Mouse (Mus musculus) intestine, embryonic 15.5 days (tissue): ENCODE data around the gene Plac8. TPM values are rescaled to one million over a fixed set of nuclear protein-coding genes. Genes with fewer than 3 reads are reported as not detected.

Source experiments
- ATAC-seq: fragments of 200-750 bp; cut with Nextera tagmentation; 2 replicates; pipeline ENCODE4 v1.8.0; 2017; ENCODE audit warnings: moderate TSS enrichment, moderate library complexity
- H3K27ac ChIP-seq: fragments of 300-500 bp; sonication (generic); 2 replicates; pipeline ENCODE4 v1.5.1; 2015; ENCODE audit warnings: mild to moderate bottlenecking, inconsistent platforms
- H3K27me3 ChIP-seq: fragments of 300-500 bp; sonication (generic); replicated peaks from 2 replicates; pipeline ENCODE4 v1.6.1; 2015; ENCODE audit warnings: inconsistent platforms
- H3K36me3 ChIP-seq: fragments of 300-500 bp; sonication (generic); 2 replicates; pipeline ENCODE4 v1.6.1; 2015; ENCODE audit warnings: inconsistent platforms
- H3K4me1 ChIP-seq: fragments of 300-500 bp; sonication (generic); replicated peaks from 2 replicates; pipeline ENCODE4 v1.6.1; 2015; ENCODE audit warnings: inconsistent platforms
- H3K4me2 ChIP-seq: fragments of 300-500 bp; sonication (generic); replicated peaks from 2 replicates; pipeline ENCODE4 v1.6.1; 2015; ENCODE audit warnings: mild to moderate bottlenecking, inconsistent platforms
- H3K4me3 ChIP-seq: fragments of 300-500 bp; sonication (generic); replicated peaks from 2 replicates; pipeline ENCODE4 v1.5.1; 2015; ENCODE audit warnings: inconsistent platforms
- H3K9ac ChIP-seq: fragments of 300-500 bp; sonication (generic); 2 replicates; pipeline ENCODE4 v1.6.1; 2015; ENCODE audit warnings: inconsistent platforms
- H3K9me3 ChIP-seq: fragments of 300-500 bp; sonication (generic); 2 replicates; pipeline ENCODE4 v1.6.1; 2016; ENCODE audit warnings: inconsistent platforms
- WGBS: fragments of 180-500 bp; shearing (Covaris S2); methylation state at CpG from one replicate; pipeline ENCODE4 v1.1.7; 2015; 5-methylcytosine and 5-hydroxymethylcytosine counted together
- polyA plus RNA-seq: library from polyadenylated mRNA; unstranded; fragments of >200 nt; fragmentation: Nextera tagmentation; extraction: Ambion mirVana; gene quantifications from 2 replicates; pipeline ENCODE4 v1.2.1, GENCODE M21; 2015

Gene Plac8
- polyA plus RNA-seq, 1 experiment from 2014 or later: 408 TPM

DNA sequence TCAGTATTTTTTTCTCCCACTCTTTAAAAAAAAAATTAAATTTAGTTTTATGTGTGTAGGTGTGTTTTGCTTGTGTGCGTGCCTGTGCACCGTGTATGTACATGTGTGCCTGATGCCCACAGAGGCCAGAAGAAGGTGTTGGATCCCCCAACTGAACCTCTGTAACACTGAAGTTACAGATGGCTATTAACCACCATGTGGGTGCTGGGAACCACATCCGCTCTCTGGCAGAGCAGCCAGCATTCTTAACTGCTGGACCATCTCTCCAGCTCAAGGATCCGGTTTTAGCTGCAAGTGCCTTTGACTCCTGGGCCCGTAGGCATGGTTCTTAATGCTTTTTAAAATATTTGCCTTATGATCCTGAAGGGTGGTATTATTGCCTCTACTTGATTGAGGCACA, 1.2 kb upstream of the Plac8 start:
- H3K9ac ChIP-seq: no peak overlapping the region
- no peak overlapping the region for H3K27ac ChIP-seq
- H3K4me1 ChIP-seq: 0 out of 2 replicates have a peak, but pooled peaks cover 3% of the 10 kb centered on the region
- H3K27me3 ChIP-seq: no peaks in the 10 kb centered on the region
- H3K36me3 ChIP-seq: no peaks in the 10 kb centered on the region
- no peaks in the 10 kb centered on the region for H3K9me3 ChIP-seq
- WGBS: 88% methylated on average over 5 of the region's 5 CpGs
- ATAC-seq: no peak
- no peak overlapping the region for H3K4me2 ChIP-seq
- no peak overlapping the region for H3K4me3 ChIP-seq

DNA sequence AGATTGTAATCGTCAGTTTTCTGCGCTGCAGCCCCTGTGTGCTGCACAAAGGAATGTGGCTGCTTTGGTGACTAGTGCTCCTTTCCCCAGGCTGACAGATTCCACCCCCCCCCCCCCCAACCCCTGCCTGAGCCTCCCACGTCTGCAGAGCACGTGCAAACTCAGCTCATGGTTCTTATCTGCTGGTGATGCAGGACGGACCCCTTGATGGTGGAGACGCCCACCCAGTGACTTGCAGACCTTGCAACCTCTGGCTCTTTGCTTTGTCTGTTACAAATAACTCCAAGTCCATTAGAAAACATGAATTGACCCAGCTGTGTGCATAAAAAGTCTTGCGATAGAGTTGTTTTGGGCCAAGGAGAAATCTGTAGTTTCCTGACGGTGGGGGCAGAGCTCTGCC, 1.3 kb downstream of the Plac8 start:
- no peaks in the 10 kb centered on the region for H3K36me3 ChIP-seq
- H3K27me3 ChIP-seq: no peaks in the 10 kb centered on the region
- peak overlapping the region; percentile 27 for H3K4me3 ChIP-seq
- peak overlapping the region; percentile 54 for H3K4me2 ChIP-seq
- H3K9me3 ChIP-seq: no peaks in the 10 kb centered on the region
- 7% methylated on average over 8 of the region's 8 CpGs for WGBS
- peak overlapping the region; percentile 46 for H3K27ac ChIP-seq
- H3K4me1 ChIP-seq: 0 out of 2 replicates have a peak, but pooled peaks cover 8% of the 10 kb centered on the region
- peak overlapping the region; percentile 29 for H3K9ac ChIP-seq
- ATAC-seq: no peak

DNA sequence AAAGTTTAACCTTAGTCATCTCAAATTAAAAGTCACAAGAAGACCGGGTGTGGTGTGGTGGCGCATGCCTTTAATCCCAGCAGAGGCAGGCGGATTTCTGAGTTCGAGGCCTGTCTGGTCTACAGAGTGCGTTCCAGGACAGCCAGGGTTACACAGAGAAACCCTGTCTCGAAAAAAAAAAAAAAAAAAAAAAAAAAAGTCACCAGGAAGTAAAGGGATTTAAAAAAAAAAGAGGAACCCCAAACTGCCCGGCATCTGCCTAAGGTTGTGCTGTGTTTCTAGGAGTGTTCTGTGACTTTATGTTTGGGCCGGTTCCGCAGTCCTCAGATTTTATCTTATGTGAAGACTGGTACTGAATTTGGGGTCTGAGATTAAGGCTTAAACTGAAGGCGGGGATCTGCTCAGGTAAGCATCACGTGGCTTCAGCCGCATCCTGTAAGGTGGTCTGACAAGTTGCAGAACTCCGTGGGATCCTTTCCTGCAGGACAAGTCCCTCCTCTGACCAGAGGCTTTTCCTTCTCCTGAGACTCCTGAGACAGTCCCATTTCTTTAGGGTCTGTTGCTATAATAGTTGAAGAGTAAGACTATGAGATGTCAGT, 1.9 kb downstream of the Plac8 start:
- no peaks in the 10 kb centered on the region for H3K27me3 ChIP-seq
- H3K9ac ChIP-seq: peak overlapping the region; percentile 29
- H3K36me3 ChIP-seq: no peaks in the 10 kb centered on the region
- H3K4me2 ChIP-seq: peak overlapping the region; percentile 54
- WGBS: 50% methylated on average over 13 of the region's 13 CpGs
- ATAC-seq: no peak
- 0 out of 2 replicates have a peak, but pooled peaks cover 8% of the 10 kb centered on the region for H3K4me1 ChIP-seq
- H3K9me3 ChIP-seq: no peaks in the 10 kb centered on the region
- H3K27ac ChIP-seq: peak overlapping the region; percentile 46
- peak overlapping the region; percentile 27 for H3K4me3 ChIP-seq

DNA sequence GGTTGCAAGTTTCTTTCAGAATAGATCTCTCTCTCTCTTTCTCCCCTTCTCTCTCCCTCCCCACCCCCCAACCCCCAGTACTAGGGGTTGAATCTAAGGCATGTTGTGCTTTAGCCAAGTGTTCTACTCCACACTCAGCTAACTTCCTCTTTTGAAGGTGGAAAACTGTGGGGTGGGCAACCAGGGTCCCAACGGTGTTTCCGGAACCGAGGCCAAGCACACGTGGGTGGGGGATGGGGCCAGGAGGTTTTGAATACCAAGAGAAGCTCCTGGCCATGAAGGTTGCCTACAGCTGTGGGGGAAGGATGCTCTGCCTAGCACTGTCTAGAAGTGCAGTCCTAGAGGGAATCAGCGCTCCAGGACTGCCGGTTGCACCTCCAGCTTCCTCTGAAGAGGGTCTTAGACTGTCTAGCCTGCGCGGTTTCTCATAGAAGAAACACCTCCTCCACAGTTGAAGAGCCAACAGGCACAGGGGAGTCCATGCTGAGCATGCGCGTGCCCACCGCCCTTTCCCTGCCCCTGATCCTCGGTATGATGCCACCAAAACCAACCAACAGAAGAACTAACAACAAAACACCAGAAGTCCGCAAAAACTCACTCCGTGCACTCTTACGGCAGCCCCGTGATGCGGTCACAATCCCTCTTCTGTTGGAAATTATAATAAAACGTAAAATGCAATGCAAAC, 2.7 kb downstream of the Plac8 start:
- ATAC-seq: no peak
- H3K27me3 ChIP-seq: no peaks in the 10 kb centered on the region
- H3K4me1 ChIP-seq: 0 out of 2 replicates have a peak, but pooled peaks cover 8% of the 10 kb centered on the region
- H3K36me3 ChIP-seq: no peaks in the 10 kb centered on the region
- H3K9me3 ChIP-seq: no peaks in the 10 kb centered on the region
- peak overlapping the region; percentile 54 for H3K4me2 ChIP-seq
- WGBS: 73% methylated on average over 18 of the region's 18 CpGs
- H3K9ac ChIP-seq: peak overlapping the region; percentile 34; the same call in 1 of the 2 replicates
- H3K4me3 ChIP-seq: peak overlapping the region; percentile 27
- peak overlapping the region; percentile 46; the same call in 1 of the 2 replicates for H3K27ac ChIP-seq

DNA sequence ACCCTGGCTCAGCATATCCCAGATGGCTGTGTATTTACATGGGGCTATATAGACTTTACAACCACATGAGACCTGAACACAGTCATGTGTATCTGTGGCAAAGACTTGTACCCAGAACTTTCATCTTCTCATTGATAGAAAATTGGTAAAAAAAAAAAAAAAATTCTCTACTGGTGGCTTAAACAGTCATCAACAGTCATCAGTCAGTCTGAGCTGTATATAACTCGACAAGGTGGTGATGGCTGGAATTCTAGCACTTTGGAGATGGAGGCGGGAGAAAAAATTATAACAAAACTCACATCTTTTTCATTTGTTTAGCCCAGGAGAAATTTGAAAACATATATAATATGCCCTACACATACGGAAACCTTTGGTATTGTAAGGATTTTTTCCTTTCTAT, 3.2 kb downstream of the Plac8 start:
- no peak overlapping the region for H3K27ac ChIP-seq
- H3K27me3 ChIP-seq: no peaks in the 10 kb centered on the region
- H3K4me3 ChIP-seq: no peak overlapping the region
- no peak overlapping the region for H3K9ac ChIP-seq
- WGBS: 73% methylated on average over 3 of the region's 3 CpGs
- no peaks in the 10 kb centered on the region for H3K36me3 ChIP-seq
- no peaks in the 10 kb centered on the region for H3K9me3 ChIP-seq
- no peak for ATAC-seq
- peak overlapping the region; percentile 54 for H3K4me2 ChIP-seq
- H3K4me1 ChIP-seq: 0 out of 2 replicates have a peak, but pooled peaks cover 8% of the 10 kb centered on the region

DNA sequence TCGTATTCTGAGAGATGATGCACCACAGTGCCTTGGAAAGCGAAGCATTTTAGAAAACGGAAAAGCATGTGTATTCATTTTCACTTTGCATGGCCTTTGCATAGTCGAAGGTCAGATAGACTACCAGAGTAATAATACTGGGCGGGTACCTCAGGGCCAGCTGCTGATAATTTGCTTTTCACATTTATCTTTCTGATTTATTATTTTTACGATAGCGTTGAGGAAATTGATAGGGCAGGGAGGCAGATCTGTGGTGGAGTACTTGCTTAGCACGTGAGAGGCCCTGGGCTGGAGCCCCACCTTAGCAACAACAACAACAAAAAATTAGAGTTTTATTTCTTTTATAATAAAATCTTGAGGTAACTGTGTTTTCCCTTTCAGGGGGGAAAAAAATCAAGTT, 3.9 kb downstream of the Plac8 start:
- WGBS: 51% methylated on average over 8 of the region's 8 CpGs

DNA sequence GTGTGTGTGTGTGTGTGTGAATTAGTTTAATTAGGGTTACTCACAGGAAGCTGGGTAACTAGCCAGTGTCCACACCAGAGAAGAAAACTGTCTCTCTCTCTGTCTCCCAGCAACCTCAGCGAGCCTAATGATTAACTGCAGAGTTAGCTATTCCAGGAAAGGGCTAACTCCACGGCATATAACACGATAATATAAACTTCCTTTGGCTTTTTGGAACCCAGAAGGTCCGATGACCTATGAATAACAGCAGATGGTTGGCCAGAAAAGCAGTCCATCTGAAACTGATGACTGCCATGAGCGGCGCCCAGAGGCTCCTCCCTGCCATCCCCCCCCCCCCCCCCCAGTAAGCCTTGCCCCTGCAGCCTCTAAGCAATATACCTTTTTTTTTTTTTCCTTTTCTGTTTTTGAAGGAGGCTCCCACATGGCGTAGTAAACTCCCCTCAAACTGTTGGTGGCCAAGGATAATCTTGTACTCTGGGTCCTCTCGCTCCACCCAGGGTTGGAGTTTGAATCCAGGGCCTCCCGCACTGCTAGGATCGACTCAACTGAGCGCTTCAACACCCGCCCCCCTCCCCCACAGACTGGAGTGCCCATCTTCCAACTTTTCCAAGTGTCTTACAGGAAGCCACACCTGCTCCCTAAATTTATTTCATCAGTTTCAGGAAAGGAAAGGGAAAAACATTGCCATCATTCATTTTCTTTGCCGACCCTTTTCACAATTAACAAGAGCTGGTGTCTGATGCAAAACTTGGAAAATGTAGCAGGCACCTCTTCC, 4.6 kb downstream of the Plac8 start:
- Histone ChIP-seq H3K4me1 (0 out of 2 replicates have a peak, but pooled peaks cover 8% of the 10 kb centered on the region), H3K4me3 (peak overlapping the region; percentile 14; the same call in 1 of the 2 replicates), H3K36me3 (0 out of 2 replicates have a peak, but pooled peaks cover 5% of the 10 kb centered on the region), H3K9ac (no peak overlapping the region), H3K9me3 (no peaks in the 10 kb centered on the region), H3K27me3 (no peaks in the 10 kb centered on the region), H3K4me2 (peak overlapping the region; percentile 53), H3K27ac (peak overlapping the region; percentile 80)
- peak; percentile 52 for ATAC-seq
- 30% methylated on average over 12 of the region's 13 CpGs for WGBS

More for the DNA sequence above, 3.9 kb downstream of the Plac8 start:
- H3K9me3 ChIP-seq: no peaks in the 10 kb centered on the region
- 0 out of 2 replicates have a peak, but pooled peaks cover 8% of the 10 kb centered on the region for H3K4me1 ChIP-seq
- H3K27me3 ChIP-seq: no peaks in the 10 kb centered on the region
- H3K4me2 ChIP-seq: peak overlapping the region; percentile 53
- 0 out of 2 replicates have a peak, but pooled peaks cover under 1% of the 10 kb centered on the region for H3K36me3 ChIP-seq
- no peak overlapping the region for H3K9ac ChIP-seq
- ATAC-seq: peak; percentile 42
- H3K27ac ChIP-seq: peak overlapping the region; percentile 80
- H3K4me3 ChIP-seq: peak overlapping the region; percentile 14; the same call in 1 of the 2 replicates

DNA sequence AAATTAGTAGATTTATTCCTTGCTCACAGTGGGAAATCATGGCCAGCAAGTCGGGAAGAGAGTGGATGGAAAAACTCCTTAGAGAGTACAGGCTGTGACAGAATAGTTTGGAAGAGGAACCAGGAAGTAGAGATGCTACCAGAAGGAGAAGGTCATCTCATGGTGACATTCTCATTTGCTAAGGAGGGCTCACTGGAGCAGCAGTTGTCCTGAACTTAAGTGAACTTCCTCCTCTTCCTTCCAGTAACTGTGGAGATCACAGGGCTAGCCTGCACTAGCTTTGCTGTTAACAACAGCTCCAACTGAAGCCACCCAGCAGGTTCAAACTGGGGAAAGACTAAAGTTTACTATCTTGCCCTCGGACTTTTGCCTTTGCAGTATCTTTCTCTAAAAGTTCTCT, 5.2 kb downstream of the Plac8 start:
- Histone ChIP-seq H3K9me3 (no peaks in the 10 kb centered on the region), H3K4me3 (no peak overlapping the region), H3K4me2 (peak overlapping the region; percentile 53; the same call in 1 of the 2 replicates), H3K4me1 (0 out of 2 replicates have a peak, but pooled peaks cover 8% of the 10 kb centered on the region), H3K9ac (no peak overlapping the region), H3K27ac (peak overlapping the region; percentile 60), H3K36me3 (0 out of 2 replicates have a peak, but pooled peaks cover 6% of the 10 kb centered on the region), H3K27me3 (no peaks in the 10 kb centered on the region)
- ATAC-seq: no peak
- WGBS: 43% methylated on average over 2 of the region's 2 CpGs

DNA sequence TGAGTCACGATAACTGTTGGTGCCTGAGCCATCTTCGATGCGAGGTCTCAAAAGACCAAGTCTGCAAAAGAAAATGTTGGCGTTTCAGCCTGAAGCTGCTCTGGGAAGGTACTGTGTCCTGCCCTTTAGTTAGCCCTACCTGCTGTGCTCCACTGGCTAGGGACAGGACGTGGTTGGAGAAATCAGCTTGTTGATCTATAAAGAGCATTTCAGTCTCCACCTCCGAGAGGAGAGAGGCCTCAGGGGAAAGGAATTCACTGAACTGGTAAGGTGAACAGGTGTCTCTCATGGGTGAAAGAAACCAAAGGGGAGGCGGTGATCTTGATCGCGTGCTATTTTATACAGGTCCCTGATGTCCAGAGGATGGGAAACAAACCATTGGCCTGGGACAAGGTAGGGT, 9.3 kb downstream of the Plac8 start:
- Histone ChIP-seq H3K27me3 (no peaks in the 10 kb centered on the region), H3K27ac (no peak overlapping the region), H3K9me3 (no peaks in the 10 kb centered on the region), H3K4me2 (no peak overlapping the region), H3K9ac (no peak overlapping the region), H3K4me3 (no peak overlapping the region), H3K4me1 (0 out of 2 replicates have a peak, but pooled peaks cover 5% of the 10 kb centered on the region), H3K36me3 (peaks cover 6% of the 10 kb centered on the region; the same call in 1 of the 2 replicates)
- ATAC-seq: no peak
- WGBS: 83% methylated on average over 9 of the region's 9 CpGs

DNA sequence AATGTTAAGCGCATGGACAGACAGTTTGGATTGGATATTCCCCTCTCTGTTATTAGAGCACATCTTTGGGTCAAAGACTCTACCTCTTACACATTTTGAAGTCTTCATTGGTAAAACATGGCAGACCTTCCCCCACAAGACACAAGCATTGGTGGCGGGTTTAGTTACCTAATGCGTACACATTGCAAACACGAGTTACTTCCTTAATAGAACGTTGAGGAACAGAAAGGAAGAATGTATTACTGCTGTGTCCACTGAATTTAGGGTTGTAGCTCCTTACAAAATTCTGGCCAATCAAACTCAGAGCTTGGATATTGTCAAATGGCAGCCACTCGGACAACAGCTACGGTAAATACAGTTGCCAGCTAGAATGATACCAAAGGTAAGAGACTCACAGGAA, 12.7 kb downstream of the Plac8 start:
- Histone ChIP-seq H3K27ac (no peak overlapping the region), H3K9me3 (no peaks in the 10 kb centered on the region), H3K9ac (no peak overlapping the region), H3K27me3 (no peaks in the 10 kb centered on the region), H3K4me1 (no peaks in the 10 kb centered on the region), H3K36me3 (peaks cover 8% of the 10 kb centered on the region; the same call in 1 of the 2 replicates), H3K4me3 (no peak overlapping the region), H3K4me2 (no peak overlapping the region)
- 92% methylated on average over 7 of the region's 7 CpGs for WGBS
- ATAC-seq: no peak

DNA sequence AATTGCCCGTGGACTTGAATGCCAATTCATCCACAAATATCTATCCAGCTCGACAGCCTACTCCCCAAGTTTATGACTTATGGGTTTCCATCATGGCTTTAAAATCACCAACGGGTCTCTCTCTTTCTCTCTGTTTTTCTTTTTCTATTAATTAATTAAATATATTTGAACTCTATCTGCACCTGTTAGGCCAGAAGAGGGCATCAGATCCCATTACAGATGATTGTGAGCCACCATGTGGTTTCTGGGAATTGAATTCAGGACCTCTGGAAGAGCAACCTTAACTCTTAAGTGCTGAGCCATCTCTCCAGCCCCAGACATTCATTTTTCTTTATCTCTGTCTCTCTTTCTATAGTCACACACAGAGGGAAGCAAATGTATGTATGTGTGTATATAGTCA, 13.3 kb downstream of the Plac8 start:
- no peak for ATAC-seq
- no peak overlapping the region for H3K4me2 ChIP-seq
- H3K4me1 ChIP-seq: no peaks in the 10 kb centered on the region
- H3K27me3 ChIP-seq: no peaks in the 10 kb centered on the region
- no peak overlapping the region for H3K4me3 ChIP-seq
- no peak overlapping the region for H3K9ac ChIP-seq
- no peaks in the 10 kb centered on the region for H3K9me3 ChIP-seq
- WGBS: 86% methylated on average over 3 of the region's 3 CpGs
- no peak overlapping the region for H3K27ac ChIP-seq
- H3K36me3 ChIP-seq: peaks cover 8% of the 10 kb centered on the region; the same call in 1 of the 2 replicates

DNA sequence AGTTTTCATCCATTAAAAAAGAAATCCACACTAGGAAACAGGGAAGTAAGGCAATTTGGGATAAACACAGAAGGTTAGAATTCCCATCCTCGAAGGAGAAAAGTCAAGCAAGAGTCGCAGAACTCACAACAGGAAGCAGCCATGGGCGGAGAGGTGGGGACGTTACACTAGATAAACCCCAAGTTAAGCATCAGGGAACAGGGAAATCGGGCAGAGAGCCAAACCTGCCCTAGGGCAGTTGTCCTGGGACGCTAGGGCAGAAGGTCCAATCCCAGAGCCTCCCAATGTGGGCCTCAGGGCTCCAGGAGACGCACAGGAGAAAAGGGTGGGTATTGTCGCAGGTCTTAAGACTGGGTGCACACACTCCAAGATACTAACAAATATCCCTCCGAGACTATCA, 14.5 kb downstream of the Plac8 start:
- Histone ChIP-seq H3K4me1 (no peaks in the 10 kb centered on the region), H3K4me2 (no peak overlapping the region), H3K27ac (no peak overlapping the region), H3K27me3 (no peaks in the 10 kb centered on the region), H3K36me3 (peaks cover 4% of the 10 kb centered on the region; the same call in 1 of the 2 replicates), H3K4me3 (no peak overlapping the region), H3K9ac (no peak overlapping the region), H3K9me3 (no peaks in the 10 kb centered on the region)
- 69% methylated on average over 9 of the region's 9 CpGs for WGBS
- no peak for ATAC-seq
